12 mouse cellular contexts compared by ENCODE assay signal in genomic region chr1:62378335-62378734, GRCm38 (mm10).
DNase-seq lines count a peak whose midpoint lies in the region.
"Had no signal": no experiment of that assay in that cellular context is flagged by ENCODE, and none has a peak within 500 bp of the region (broad histone marks: within the 10 kb centered on the region; RNA-seq: fewer than 3 reads in every experiment).

No protein-coding gene starts in this region.

- peak; percentile 15 for DNase-seq in kidney, postnatal 10 days
- no peak for DNase-seq in kidney, postnatal 25 days
- peak; percentile 3 for DNase-seq in 3T3-L1 (ENCODE audit: low read depth, low spot score)
- DNase-seq in CD4-positive helper T cell, adult 2 months (ENCODE audit: low read depth, low spot score) = peak; percentile 2
- DNase-seq in ZHBTc4 (ENCODE audit: low read depth, low spot score) = peak; percentile 61
- DNase-seq in urinary bladder, postnatal 25 days (ENCODE audit: low spot score) = no peak
- DNase-seq in layer of hippocampus, adult 9-11 months = no peak
- DNase-seq: adrenal gland, adult 8-10 months; cerebellum, adult 9-11 months; forebrain, postnatal 0 days; gastrocnemius, postnatal 25 days; right cerebral cortex, adult 18-20 months had no signal

Comparison
In these comparisons a context has a peak if more than half of its experiments do, and no peak if none do; other contexts are left out.
1. DNase-seq: peak in kidney, postnatal 10 days (single experiment), 3T3-L1 (single experiment), CD4-positive helper T cell, adult 2 months (single experiment) and ZHBTc4 (single experiment); none in kidney, postnatal 25 days (0 of 2), urinary bladder, postnatal 25 days (single experiment) and layer of hippocampus, adult 9-11 months (single experiment).